Mouse (Mus musculus): ENCODE measurements around the gene Gm45062.
A peak's percentile ranks its signal among the peaks of the same experiment; 100 is the strongest.

Gm45062 gene

GRCm38 (mm10) chr6:8416802-8417569 lies 157.7 kb downstream of the Gm45062 start:
- no peak for ATAC-seq (ENCODE audit: low TSS enrichment)

DNA sequence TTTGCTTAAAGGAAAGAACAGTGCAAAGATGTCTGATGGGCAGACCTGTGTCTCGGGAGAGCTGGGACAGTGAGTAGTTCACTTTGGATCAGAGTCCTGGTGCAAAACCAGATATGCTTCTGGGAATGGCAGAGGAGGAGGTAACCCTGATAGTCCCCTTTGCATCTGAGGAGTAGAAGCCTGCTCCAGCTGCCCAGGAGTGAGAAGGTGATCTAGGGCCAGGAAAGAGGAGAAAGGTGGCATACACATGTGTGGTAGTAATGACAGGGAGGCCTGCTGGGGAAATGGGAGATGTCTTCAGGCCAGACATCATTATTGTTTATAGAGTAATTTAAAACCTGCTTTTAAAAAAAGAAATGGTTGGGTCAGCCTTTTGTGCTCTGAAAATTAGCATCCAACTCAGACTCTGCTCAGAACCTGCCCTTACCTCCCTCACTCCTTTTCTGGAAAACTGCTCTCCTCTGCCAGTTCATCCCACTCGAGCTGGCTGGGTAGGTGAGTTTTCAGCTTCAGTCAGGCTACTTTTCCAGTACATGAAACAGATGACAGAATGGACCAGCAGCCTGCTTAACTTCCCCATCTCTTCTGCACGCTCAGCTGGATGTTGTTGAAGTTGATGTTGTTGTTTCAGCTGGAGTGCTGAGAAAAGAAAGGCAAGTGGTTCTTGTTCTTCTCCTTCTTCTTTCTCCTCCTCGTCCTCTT lies 160.4 kb downstream of the Gm45062 start:
- peak; percentile 73 for ATAC-seq (ENCODE audit: low TSS enrichment)

DNA sequence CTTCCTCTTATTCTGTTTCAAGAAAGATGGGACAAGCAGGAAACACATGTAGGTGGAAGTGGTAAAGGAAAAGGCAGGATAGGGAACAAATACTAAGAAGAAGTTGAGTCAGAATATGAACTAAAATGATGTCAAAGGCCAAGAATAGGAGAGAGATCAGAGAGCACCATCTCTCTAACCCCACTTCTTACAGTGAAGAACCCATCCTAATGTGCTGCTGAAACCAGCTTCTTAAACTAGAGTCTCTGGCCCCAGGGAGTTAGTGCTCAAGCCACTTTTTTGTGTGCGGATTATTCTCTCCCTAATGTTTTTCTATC lies 160.9 kb downstream of the Gm45062 start:
- ATAC-seq (ENCODE audit: low TSS enrichment), result no peak; the same call in 1 of the 2 replicates

- ATAC-seq (ENCODE audit: low TSS enrichment), result no peak
These were observed 162.2 kb downstream of the Gm45062 start for GRCm38 (mm10) chr6:8421421-8421820.

- ATAC-seq (ENCODE audit: low TSS enrichment), result peak; percentile 68
These were observed 162.8 kb downstream of the Gm45062 start for GRCm38 (mm10) chr6:8421959-8422581.

DNA sequence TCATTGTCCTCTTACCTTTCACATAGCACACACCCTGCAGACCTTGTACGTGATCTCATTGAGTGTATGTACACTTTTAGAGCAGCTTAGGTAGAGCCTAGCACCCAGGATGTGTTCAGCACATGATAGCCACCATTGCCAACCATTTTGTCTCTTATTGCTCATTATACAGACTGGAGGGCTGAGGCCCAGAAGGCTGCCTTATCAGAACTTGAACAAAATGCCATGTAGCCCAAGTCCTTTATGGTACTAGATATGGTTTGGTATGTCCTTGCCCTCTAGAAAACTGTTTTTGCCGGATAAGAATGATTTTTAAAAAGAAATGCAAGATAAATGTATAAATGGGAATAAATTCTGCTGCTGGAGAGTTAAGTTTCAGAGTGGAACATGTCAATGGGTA lies 163.9 kb downstream of the Gm45062 start:
- no peak for ATAC-seq (ENCODE audit: low TSS enrichment)

DNA sequence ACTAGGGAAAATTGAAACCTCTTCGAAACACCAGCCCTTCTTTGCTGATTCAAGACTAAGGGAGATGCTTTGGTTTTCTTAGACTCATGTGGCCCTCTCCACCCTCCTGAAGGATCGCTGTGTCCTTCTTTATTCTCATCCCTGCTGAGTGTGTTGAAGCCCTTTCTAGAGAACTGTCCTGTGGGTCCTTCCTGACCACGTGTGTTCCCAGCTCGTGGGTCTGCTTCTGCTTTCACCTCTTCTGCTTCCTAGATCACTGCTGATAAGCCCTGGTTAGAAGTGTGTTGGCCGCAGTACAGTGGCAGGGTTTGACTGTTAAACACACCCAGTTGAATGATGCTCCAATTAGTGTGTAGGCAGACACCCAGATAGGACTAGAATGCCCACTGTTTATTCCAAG lies 168.4 kb downstream of the Gm45062 start:
- no peak for ATAC-seq (ENCODE audit: low TSS enrichment)

DNA sequence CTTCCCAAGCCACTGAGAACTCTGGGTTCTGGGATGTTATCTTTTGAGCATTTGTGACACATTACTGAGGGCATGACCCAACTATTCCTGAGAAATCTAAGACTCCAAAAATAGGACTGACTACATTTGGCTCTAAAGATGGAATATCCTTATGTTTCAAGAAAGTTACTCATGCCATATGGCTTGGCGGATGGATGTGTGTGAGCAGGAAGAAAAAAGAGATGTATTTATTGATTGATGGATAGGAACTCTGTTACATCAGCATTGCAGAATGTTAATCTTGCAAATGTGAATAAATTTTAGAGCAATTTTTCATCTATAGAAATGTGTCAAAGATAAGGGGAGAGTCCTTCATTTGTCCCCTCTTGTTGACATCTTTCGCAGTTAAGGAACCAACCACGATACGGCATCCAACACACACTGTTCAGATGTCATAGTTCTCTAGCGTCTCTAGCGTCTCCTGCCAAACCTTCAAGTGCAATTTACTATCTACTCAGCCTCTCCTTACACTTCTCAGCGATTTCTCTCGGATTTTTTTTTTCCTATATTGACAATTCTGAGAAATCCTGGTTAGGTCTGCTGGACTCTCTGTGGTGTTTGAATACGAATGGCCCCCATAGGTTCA lies 171.5 kb downstream of the Gm45062 start:
- peak; percentile 71 for ATAC-seq (ENCODE audit: low TSS enrichment)

GRCm38 (mm10) chr6:8433179-8433578 lies 173.9 kb downstream of the Gm45062 start:
- no peak for ATAC-seq (ENCODE audit: low TSS enrichment)

DNA sequence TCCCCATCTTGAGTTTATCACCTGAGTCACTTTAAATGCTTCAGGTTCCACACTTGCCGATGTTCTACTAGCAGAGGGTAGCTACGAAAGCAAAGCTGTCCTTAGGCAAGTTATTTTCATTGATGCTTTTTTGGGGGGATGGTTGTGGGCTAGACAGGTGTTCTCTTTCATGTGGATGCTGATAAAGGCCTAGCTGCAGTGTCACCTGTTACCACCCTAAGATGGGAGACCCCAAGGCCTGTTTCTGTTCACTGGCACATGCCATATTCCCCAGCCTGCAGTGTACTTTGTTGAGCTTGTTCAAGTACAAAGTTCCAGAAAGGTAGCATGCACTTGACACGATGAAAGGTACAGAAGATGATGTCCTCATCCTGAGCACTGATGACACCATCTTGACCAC lies 178.7 kb downstream of the Gm45062 start:
- no peak for ATAC-seq (ENCODE audit: low TSS enrichment)

DNA sequence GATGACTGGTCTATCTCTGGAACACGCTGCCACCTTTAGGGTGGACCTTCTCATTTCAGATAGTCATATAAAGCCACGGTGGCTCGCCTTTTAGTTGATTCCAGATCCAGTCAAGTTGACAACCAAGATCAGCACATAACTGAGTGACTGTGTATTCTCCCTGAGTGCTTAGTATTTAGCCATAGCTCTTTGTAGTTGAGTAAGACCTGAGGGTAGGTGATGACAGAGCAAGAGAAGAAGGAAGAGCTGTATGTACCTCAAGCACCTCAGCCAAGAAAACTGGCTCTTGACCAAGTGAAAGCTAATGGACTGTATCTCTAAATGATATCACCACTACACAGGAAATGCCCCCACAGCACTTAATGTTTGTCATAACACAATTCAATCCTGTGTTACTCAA lies 182.6 kb downstream of the Gm45062 start:
- no peak for ATAC-seq (ENCODE audit: low TSS enrichment)

GRCm38 (mm10) chr6:8446786-8447185 lies 187.5 kb downstream of the Gm45062 start:
- ATAC-seq (ENCODE audit: low TSS enrichment), result peak; percentile 86

DNA sequence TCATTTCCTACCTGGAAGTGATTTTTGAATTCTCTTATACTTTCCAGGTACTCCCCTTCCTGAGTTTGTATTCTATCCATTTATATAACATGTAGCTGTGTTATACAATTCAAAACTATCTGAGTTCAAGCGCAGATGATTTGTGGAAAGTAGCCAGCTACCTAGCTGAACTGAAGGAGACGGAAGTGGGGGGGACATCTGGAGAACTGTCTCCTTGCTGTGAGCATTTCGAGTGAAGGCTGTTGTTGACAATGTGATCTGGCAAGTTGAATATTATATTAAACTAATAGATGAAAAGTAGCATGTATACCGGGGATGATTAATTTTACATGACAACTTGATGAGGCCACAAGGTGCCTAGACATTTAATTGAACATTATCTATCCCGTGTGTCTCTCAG lies 196.3 kb downstream of the Gm45062 start:
- no peak for ATAC-seq (ENCODE audit: low TSS enrichment)

GRCm38 (mm10) chr6:8458596-8458995 lies 199.3 kb downstream of the Gm45062 start:
- no peak for ATAC-seq (ENCODE audit: low TSS enrichment)

DNA sequence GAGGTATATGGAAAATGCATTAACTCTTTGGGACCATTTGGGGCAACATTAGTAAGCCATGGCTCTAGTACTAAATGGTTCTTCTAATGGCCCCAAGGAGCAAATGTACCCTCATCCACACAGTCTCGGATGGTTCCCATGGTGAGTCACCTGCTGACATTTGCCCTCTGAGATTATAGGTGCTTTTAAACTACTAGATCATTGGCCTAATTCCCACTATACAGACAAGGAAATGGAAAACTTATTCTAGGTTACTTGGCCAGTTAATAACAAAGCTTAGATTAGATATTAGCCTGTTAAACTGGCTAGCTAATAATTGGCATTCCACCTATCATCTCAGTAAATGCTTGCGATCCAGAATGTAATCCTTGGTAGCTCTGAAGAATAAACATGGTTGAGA lies 203.2 kb downstream of the Gm45062 start:
- ATAC-seq (ENCODE audit: low TSS enrichment), result no peak

GRCm38 (mm10) chr6:8465388-8465787 lies 206.1 kb downstream of the Gm45062 start:
- no peak for ATAC-seq (ENCODE audit: low TSS enrichment)

DNA sequence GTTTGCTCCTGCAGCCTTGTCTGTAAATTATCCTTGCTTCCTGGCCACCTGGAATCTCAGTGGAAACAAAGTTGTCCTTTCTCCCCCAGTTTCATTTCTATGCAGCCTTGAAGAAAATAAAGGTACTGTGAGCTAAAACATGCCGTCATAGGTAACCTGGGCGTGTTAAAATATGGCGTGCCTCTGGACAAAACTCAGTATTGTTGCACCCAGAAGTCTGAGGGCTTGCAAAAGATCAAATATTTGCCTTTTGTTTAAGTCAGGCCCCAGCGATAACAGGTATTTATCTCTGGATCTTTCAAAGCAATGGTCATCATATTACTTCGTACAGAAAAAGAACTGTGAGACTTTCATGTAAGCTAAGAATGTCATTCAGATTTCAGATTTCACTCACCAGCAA lies 206.7 kb downstream of the Gm45062 start:
- ATAC-seq (ENCODE audit: low TSS enrichment), result no peak

DNA sequence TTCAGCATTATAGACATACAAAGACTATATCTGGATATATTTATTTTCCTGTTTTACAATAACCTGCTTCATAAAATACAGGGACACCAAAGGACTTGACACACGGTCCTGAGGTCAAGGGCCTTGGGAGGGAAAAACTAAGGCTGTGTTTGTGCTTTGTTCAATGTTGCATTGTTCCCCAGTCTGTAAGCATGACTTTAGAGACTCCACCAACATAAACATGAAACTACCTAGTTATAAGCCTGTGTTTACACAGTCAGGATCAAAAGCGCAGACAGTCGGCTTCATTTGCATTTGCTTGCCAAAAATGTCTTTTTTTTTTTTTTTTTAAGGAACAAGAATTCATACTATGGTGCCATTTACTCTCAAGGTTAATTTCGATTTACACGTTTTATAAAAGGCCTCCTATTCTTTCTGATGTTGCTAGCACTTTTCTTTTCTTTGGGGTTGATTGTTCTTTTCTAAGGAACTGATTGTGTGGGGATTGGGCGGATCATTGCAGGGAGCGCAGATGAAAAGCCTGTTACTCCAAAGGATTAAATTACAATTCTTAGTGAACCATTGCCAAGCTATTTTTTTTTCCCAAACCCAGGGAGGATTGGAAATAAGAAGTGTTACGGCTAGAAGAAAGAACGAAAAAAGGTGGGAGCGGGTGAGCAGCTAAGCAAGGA lies 208.6 kb downstream of the Gm45062 start:
- ATAC-seq (ENCODE audit: low TSS enrichment), result no peak

DNA sequence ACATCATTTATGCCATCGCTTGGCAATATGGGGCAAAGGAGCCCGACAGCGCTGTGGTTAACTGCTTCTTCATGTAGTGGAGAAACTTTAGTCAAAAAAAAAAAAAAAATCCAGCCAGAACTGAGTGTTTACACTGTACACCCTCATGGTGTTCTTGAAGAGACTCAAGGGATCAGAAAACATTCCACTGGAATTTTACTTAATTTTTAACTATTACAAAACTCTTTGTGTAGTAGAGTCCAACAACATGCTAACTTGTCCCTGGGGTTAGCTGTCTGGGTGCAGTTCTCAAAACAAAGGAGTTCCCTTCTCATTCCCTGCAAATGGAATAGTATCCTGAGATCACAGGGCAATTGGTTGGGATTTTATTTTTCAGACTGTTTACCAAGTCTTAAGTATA lies 210.7 kb downstream of the Gm45062 start:
- no peak for ATAC-seq (ENCODE audit: low TSS enrichment)

DNA sequence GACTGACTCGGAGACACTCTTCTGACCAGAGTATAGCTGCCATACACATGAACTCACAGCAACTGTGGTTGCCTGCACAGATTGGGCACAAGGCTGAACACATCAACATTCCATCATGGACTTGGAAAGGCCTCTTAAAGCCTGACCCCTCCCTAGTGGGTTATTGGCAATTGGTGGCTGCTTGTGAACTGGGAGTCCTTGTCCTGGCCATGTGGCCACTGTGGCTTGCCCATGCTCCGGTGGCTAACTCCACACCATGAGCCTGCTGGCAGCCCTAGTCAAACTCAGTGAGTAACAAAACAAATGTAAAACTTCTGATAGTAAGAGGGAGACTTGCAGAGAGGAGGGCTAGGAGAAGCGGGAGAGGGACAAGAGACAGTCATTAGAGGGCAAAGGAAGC lies 212.9 kb downstream of the Gm45062 start:
- no peak for ATAC-seq (ENCODE audit: low TSS enrichment)

GRCm38 (mm10) chr6:8472915-8473314 lies 213.7 kb downstream of the Gm45062 start:
- no peak for ATAC-seq (ENCODE audit: low TSS enrichment)

DNA sequence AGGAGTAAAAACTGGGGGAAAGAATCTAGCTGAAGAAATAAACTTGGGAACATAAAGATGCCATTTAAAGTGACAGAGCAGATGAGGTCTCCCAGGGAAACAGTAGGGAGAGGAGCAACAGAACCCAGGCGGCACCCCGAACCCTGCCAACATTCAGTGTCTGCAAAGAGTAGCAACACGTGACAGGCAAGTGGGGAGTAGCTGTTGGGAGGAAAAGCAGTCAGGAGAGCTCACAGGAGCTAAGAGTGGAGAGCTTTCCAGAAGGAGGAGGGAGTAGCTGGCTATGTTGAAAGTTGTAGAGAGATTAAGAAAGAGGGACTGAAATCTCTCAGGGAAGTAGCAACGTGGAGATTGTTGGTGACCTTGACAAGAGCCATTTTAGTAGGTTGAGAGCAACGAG lies 214.2 kb downstream of the Gm45062 start:
- peak; percentile 89 for ATAC-seq (ENCODE audit: low TSS enrichment)

Measured in frontal cortex, adult (tissue).